Mouse (Mus musculus) hindbrain, embryonic 11.5 days (tissue): ENCODE data around the gene Taf1b. TPM values are rescaled to one million over a fixed set of nuclear protein-coding genes. Genes with fewer than 3 reads are reported as not detected.

ENCODE experiments used
- ATAC-seq: fragments of 200-750 bp; cut with Nextera tagmentation; 2 replicates; pipeline ENCODE4 v1.8.0; 2017; ENCODE audit warnings: mild to moderate bottlenecking, moderate TSS enrichment, moderate library complexity; ENCODE audit not compliant: low FRiP score
- DNase-seq: peaks from one replicate; pipeline ENCODE4 v3.0.0-alpha.2; 2015; ENCODE audit warnings: low spot score
- H3K27ac ChIP-seq: fragments of 300-500 bp; sonication (generic); 2 replicates; pipeline ENCODE4 v1.5.1; 2014; ENCODE audit warnings: mild to moderate bottlenecking, low read depth, low read length
- H3K27me3 ChIP-seq: fragments of 300-500 bp; sonication (generic); 2 replicates; pipeline ENCODE4 v1.6.1; 2014; ENCODE audit warnings: mild to moderate bottlenecking, low read length, moderate library complexity, mixed read lengths; ENCODE audit not compliant: control insufficient read depth, insufficient read depth
- H3K36me3 ChIP-seq: fragments of 300-500 bp; sonication (generic); 2 replicates; pipeline ENCODE4 v1.6.1; 2014; ENCODE audit warnings: mild to moderate bottlenecking, low read length, moderate library complexity, mixed read lengths; ENCODE audit not compliant: control insufficient read depth, insufficient read depth
- H3K4me1 ChIP-seq: fragments of 300-500 bp; sonication (generic); replicated peaks from 2 replicates; pipeline ENCODE4 v1.6.1; 2014; ENCODE audit warnings: low read length, mixed read lengths; ENCODE audit not compliant: control insufficient read depth, insufficient read depth
- H3K4me2 ChIP-seq: fragments of 300-500 bp; sonication (generic); replicated peaks from 2 replicates; pipeline ENCODE4 v1.6.1; 2014; ENCODE audit warnings: mild to moderate bottlenecking, low read depth, low read length
- H3K4me3 ChIP-seq: fragments of 300-500 bp; sonication (generic); 2 replicates; pipeline ENCODE4 v1.5.1; 2014; ENCODE audit warnings: low read depth, low read length
- H3K9ac ChIP-seq: fragments of 300-500 bp; sonication (generic); 2 replicates; pipeline ENCODE4 v1.6.1; 2014; ENCODE audit warnings: low read depth, low read length
- H3K9me3 ChIP-seq: fragments of 300-500 bp; sonication (generic); 2 replicates; pipeline ENCODE4 v1.6.1; 2016; ENCODE audit warnings: low read length; ENCODE audit not compliant: control insufficient read depth
- WGBS: fragments of 180-500 bp; shearing (Covaris S2); extraction: QIAGEN DNeasy Blood & Tissue Kit; methylation state at CpG from one replicate; pipeline ENCODE4 v1.1.7; 2014; 5-methylcytosine and 5-hydroxymethylcytosine counted together
- polyA plus RNA-seq: library from polyadenylated mRNA; unstranded; fragments of >200 nt; fragmentation: Nextera tagmentation; extraction: Ambion mirVana; gene quantifications from 2 replicates; pipeline ENCODE4 v1.2.1, GENCODE M21; 2014

Gene Taf1b
- polyA plus RNA-seq, 1 experiment from 2014 or later, result 36.5 TPM

DNA sequence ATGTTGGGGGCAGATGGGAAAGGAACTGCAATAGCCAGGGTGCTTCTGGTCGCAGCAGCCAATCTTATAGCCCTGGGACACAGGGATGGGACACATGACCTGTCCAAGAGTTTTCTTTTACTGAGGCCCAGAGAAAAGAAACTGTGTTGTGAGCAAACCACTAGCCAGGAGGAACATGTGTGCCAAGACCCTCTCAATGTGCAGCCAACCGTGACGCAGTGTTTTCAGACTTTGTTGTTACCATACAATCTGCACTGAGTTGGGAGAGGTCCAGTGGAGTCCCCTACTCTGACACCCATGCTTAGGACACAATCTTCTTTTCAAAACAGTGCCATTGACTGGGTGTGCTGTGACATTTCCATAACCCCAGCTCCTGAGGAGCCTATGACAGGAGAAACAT is 69.4 kb downstream of the Taf1b start:
- H3K36me3 ChIP-seq, result no peaks in the 10 kb centered on the region
- no peaks in the 10 kb centered on the region for H3K9me3 ChIP-seq
- 84% methylated on average over 3 of the region's 3 CpGs for WGBS
- DNase-seq, result no peak
- H3K4me2 ChIP-seq, result no peak overlapping the region
- no peak for ATAC-seq
- peaks cover 6% of the 10 kb centered on the region for H3K27me3 ChIP-seq
- no peak overlapping the region for H3K27ac ChIP-seq
- no peaks in the 10 kb centered on the region; the same call in 1 of the 2 replicates for H3K4me1 ChIP-seq
- no peak overlapping the region for H3K4me3 ChIP-seq
- no peak overlapping the region for H3K9ac ChIP-seq

DNA sequence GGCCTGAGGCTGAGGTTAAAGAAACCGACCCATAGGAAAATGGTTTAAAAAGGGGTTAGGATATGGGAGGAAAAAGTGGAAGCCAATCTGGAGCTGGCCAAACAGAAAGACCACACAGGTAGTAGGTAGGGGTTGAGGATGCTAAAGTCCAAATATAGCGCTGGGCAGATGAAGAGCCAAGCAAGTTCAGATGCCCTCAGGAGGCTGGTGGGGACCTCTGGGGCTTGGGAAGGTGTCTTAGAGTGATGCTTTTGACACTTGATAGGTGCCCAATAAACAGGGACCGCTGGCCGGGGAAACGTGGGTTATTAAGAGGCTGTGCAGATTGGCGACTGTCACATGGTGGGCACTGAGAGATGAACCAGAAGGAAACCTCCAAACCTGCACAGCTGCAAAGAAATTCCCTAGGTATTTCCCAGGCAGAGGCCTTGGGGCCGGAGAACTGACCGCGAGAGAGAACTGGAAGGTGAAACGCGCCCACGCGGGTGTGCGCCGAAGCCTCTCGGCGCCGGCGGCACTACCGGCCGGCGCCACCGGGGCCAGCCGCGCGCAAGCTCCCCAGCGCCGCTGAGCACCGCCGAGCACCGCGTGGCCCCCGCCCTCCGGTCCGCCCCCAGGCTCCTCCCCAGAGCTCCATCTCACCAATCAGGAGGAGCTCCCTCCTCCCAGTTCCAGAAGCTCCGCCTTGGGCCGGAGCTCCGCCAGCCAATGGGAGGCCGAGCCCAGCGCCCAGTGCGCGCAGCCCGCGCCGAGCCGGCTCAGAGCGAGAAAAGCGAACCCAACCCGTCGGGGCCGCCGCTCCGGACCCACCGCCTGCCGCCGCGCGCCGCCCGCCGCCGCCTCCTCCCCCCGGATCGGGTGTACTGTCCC is 73.6 kb downstream of the Taf1b start, which contains the start of gene Grhl1:
Grhl1 (plus strand) TSS at position 761 of the 870 bp plus-strand sequence.
- peak within 1 kb of the TSS; percentile 85 for H3K4me2 ChIP-seq
- peak within 1 kb of the TSS; percentile 47; the same call in 1 of the 2 replicates for H3K9ac ChIP-seq
- peaks cover 13% of the 10 kb centered on the region for H3K27me3 ChIP-seq
- DNase-seq, result peak; percentile 92
- ATAC-seq, result peak; percentile 100
- no peaks in the 10 kb centered on the region for H3K36me3 ChIP-seq
- no peak within 1 kb of the TSS for H3K27ac ChIP-seq
- peak within 1 kb of the TSS; percentile 62 for H3K4me3 ChIP-seq
- H3K4me1 ChIP-seq, result no peaks in the 10 kb centered on the region; the same call in 1 of the 2 replicates
- WGBS, result 2% methylated on average over 52 of the region's 64 CpGs
- H3K9me3 ChIP-seq, result no peaks in the 10 kb centered on the region

DNA sequence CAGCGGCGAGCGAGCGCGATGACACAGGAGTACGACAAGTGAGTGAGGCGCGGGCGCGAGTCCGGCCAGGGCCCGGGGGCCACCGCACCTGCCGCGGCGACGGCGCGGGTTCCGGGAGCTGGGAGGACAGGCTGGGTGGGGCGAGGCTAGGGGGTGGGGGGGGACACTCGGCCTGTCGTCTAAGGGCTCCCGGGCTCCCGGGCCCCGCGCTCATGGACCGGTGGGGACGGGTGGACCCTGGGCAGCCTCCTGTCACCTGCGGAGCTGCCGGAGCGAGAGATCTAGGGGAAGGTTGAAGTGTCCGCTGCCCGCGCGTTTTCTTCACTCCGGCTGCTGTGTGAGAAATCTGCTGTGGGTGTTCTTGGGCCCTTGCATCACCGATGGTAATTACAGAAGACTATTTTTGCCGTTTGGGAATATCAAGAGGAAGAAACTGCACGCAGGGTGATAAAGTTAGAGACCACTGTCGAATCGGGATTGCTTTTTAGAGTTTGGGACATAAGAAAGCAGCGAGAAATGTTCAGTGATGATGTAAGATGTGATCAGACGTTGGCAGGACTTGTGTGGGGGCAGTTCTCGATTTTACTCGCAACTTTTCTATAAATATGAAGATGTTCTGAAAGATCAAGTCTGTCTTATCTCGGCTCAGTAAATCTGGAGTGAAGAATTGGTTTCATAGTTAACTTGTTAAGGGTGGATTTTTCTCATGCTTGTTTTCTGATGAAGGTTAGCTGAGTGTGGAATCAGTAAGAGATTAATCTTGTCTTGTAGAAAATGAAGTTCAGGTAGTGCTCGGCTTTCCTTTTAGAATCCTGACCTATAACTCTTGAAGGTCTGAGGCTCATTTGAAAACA is 74.5 kb downstream of the Taf1b start:
- H3K4me3 ChIP-seq, result peak overlapping the region; percentile 62
- H3K27ac ChIP-seq, result no peak overlapping the region
- WGBS, result 7% methylated on average over 39 of the region's 48 CpGs
- DNase-seq (no peak), ATAC-seq (peak; percentile 53)
- peak overlapping the region; percentile 85 for H3K4me2 ChIP-seq
- H3K27me3 ChIP-seq, result peaks cover 13% of the 10 kb centered on the region
- H3K9ac ChIP-seq, result peak overlapping the region; percentile 47; the same call in 1 of the 2 replicates
- H3K4me1 ChIP-seq, result no peaks in the 10 kb centered on the region; the same call in 1 of the 2 replicates
- no peaks in the 10 kb centered on the region for H3K9me3 ChIP-seq
- no peaks in the 10 kb centered on the region for H3K36me3 ChIP-seq

DNA sequence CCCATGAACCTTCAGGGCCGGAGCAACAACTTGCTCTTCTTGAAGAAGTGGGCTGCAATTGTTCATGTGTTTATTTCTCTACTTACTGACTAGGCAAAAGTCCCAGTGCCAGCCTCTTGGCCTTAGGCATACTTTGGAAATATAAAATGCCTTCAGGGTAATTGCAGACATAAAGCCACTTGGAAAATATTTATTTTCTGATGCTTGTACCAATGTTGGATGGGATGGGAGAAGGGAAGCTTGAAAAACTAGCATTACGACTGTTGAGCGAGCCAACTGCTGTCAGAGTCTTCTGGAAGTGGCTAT is 75.1 kb downstream of the Taf1b start:
- peaks cover 13% of the 10 kb centered on the region for H3K27me3 ChIP-seq
- DNase-seq (peak; percentile 6), ATAC-seq (no peak)
- 63% methylated on average over 3 of the region's 3 CpGs for WGBS
- no peak overlapping the region for H3K27ac ChIP-seq
- H3K36me3 ChIP-seq, result no peaks in the 10 kb centered on the region
- no peak overlapping the region for H3K4me2 ChIP-seq
- H3K4me1 ChIP-seq, result no peaks in the 10 kb centered on the region; the same call in 1 of the 2 replicates
- H3K4me3 ChIP-seq, result no peak overlapping the region
- no peaks in the 10 kb centered on the region for H3K9me3 ChIP-seq
- H3K9ac ChIP-seq, result no peak overlapping the region

DNA sequence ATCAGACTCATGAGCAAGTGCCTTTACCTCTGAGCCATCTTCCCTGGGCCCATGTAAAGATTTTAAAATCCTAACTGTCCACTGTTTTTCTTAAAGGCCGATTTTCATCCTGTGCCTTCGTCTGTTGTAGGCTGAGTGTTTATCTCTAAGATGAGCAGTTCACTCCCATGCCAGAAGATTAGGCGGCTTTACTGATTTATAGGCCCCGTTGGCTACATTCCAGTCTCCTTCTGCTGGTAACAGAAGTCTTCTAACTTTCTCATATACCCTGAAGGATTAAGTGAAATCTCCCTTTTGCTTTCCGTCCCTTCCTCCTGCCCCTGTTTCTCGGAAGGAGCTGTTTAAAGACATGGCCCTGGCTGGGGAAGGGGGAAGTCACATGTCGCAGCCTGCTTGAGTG is 76.7 kb downstream of the Taf1b start:
- Histone ChIP-seq H3K9me3 (no peaks in the 10 kb centered on the region), H3K4me1 (no peaks in the 10 kb centered on the region; the same call in 1 of the 2 replicates), H3K36me3 (no peaks in the 10 kb centered on the region), H3K9ac (no peak overlapping the region), H3K27ac (no peak overlapping the region), H3K27me3 (peaks cover 13% of the 10 kb centered on the region), H3K4me3 (no peak overlapping the region), H3K4me2 (no peak overlapping the region)
- 69% methylated on average over 7 of the region's 7 CpGs for WGBS
- no peak for ATAC-seq
- no peak for DNase-seq

DNA sequence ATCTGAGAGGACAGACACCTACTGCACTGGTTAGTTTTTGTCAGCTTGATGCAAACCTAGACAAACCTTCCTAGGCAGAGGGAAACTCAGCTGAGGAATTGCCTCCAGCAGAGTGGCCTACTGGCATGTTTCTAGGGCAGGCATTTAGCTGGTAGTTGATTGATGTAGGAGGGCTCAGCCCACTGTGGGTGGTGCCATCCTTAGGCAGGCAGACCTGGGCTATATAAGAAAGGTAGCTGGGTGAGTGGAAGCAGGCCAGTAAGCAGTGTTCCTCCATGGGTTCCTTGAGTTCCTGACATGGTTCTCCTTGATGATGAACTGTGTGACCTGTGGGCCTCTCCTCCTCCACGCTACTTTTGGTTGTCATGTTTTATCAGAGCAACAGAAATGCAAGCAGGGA is 82.3 kb downstream of the Taf1b start:
- DNase-seq, result no peak
- H3K9me3 ChIP-seq, result no peaks in the 10 kb centered on the region
- WGBS, result 89% methylated on average over 1 of the region's 1 CpGs
- no peak for ATAC-seq
- no peak overlapping the region for H3K27ac ChIP-seq
- H3K36me3 ChIP-seq, result no peaks in the 10 kb centered on the region
- H3K4me1 ChIP-seq, result no peaks in the 10 kb centered on the region
- H3K9ac ChIP-seq, result no peak overlapping the region
- no peaks in the 10 kb centered on the region for H3K27me3 ChIP-seq
- H3K4me3 ChIP-seq, result no peak overlapping the region
- no peak overlapping the region for H3K4me2 ChIP-seq

DNA sequence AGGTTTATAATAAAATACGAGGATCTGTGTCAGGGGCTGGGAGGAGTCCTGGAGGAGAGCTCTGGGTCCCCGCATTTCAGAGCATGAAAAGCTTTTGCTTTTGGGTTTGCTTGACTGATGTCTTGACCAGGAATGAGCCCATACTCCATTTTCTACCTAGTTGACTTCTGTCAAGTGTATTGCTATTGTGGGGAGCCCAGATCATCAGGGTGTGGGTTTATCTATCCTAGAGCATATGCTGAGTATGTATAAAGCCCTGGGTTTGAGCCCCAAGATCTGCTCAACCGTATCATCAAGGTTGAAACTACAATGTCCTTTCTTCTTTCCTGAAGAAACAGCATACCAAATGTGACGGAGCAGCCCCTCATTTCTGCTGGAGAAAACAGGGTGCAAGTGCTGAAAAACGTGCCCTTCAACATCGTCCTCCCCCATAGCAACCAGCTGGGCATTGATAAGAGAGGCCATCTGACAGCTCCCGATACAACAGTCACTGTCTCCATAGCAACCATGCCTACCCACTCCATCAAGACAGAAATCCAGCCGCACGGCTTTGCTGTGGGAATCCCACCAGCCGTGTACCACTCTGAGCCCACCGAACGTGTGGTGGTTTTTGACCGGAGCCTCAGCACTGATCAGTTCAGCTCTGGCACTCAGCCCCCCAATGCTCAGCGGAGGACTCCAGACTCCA is 83.0 kb downstream of the Taf1b start:
- no peak overlapping the region for H3K27ac ChIP-seq
- DNase-seq (peak; percentile 29), ATAC-seq (peak; percentile 49; the same call in 1 of the 2 replicates)
- no peak overlapping the region for H3K9ac ChIP-seq
- no peaks in the 10 kb centered on the region for H3K9me3 ChIP-seq
- H3K36me3 ChIP-seq, result no peaks in the 10 kb centered on the region
- H3K4me3 ChIP-seq, result no peak overlapping the region
- H3K27me3 ChIP-seq, result no peaks in the 10 kb centered on the region
- 75% methylated on average over 14 of the region's 14 CpGs for WGBS
- H3K4me1 ChIP-seq, result no peaks in the 10 kb centered on the region
- H3K4me2 ChIP-seq, result no peak overlapping the region

DNA sequence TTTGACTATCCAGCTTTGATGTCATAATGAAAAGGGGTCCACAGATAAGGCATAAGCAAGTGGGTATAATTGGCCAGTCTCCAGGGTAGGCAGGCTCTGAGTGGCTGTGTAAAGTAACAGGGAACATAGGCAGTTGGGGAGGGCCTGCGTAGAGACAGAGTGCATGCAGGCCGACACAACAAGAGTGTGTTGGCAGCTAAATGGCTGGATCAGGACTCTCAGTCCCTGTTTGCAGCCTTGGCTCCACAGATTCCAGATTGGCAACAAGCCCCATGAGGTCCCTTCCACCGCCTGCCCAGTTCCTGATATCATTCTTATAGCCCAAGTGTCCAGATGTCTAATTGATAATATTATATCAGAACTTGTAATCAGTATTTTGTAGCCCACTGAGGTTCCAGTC is 85.5 kb downstream of the Taf1b start:
- Histone ChIP-seq H3K36me3 (no peaks in the 10 kb centered on the region), H3K9ac (no peak overlapping the region), H3K4me2 (no peak overlapping the region), H3K4me3 (no peak overlapping the region), H3K4me1 (no peaks in the 10 kb centered on the region), H3K9me3 (no peaks in the 10 kb centered on the region), H3K27ac (no peak overlapping the region), H3K27me3 (no peaks in the 10 kb centered on the region)
- no peak for DNase-seq
- 96% methylated on average over 3 of the region's 3 CpGs for WGBS
- ATAC-seq, result no peak
